Mouse (Mus musculus): ENCODE results near the gene Fgfr2.

The Fgfr2 gene

GRCm38 (mm10) chr7:130788950-130789349 lies 2334.2 kb downstream of the Fgfr2 start:
- DNase-seq (ENCODE audit: low read depth, low spot score), result peak; percentile 72

GRCm38 (mm10) chr7:130787537-130787936 lies 2335.6 kb downstream of the Fgfr2 start:
- DNase-seq (ENCODE audit: low read depth, low spot score), result no peak

- no peak for DNase-seq (ENCODE audit: low read depth, low spot score)
These were observed 2336.4 kb downstream of the Fgfr2 start for GRCm38 (mm10) chr7:130786708-130787107.

- DNase-seq (ENCODE audit: low read depth, low spot score), result no peak
These were observed 2337.1 kb downstream of the Fgfr2 start for GRCm38 (mm10) chr7:130785923-130786575.

GRCm38 (mm10) chr7:130782501-130783050 lies 2340.6 kb downstream of the Fgfr2 start:
- no peak for DNase-seq (ENCODE audit: low read depth, low spot score)

GRCm38 (mm10) chr7:130780866-130781419 lies 2342.2 kb downstream of the Fgfr2 start:
- DNase-seq (ENCODE audit: low read depth, low spot score), result no peak

- DNase-seq (ENCODE audit: low read depth, low spot score), result no peak
These were observed 2349.1 kb downstream of the Fgfr2 start, which contains the start of gene Btbd16 for GRCm38 (mm10) chr7:130773914-130774630. TSS of gene Btbd16 (plus strand) at chr7:130774069.

GRCm38 (mm10) chr7:130773171-130773830 lies 2349.8 kb downstream of the Fgfr2 start:
- DNase-seq (ENCODE audit: low read depth, low spot score), result peak; percentile 81

GRCm38 (mm10) chr7:130770707-130771106 lies 2352.4 kb downstream of the Fgfr2 start:
- peak; percentile 90 for DNase-seq (ENCODE audit: low read depth, low spot score)

GRCm38 (mm10) chr7:130768151-130768550 lies 2355.0 kb downstream of the Fgfr2 start:
- DNase-seq (ENCODE audit: low read depth, low spot score), result peak; percentile 43

GRCm38 (mm10) chr7:130766411-130767170 lies 2356.6 kb downstream of the Fgfr2 start:
- peak; percentile 74 for DNase-seq (ENCODE audit: low read depth, low spot score)

GRCm38 (mm10) chr7:130764160-130764559 lies 2359.0 kb downstream of the Fgfr2 start:
- no peak for DNase-seq (ENCODE audit: low read depth, low spot score)

- peak; percentile 86 for DNase-seq (ENCODE audit: low read depth, low spot score)
These were observed 2360.9 kb downstream of the Fgfr2 start for GRCm38 (mm10) chr7:130762071-130762897.

- peak; percentile 27 for DNase-seq (ENCODE audit: low read depth, low spot score)
These were observed 2365.8 kb downstream of the Fgfr2 start for GRCm38 (mm10) chr7:130757326-130757865.

GRCm38 (mm10) chr7:130756343-130756835 lies 2366.8 kb downstream of the Fgfr2 start:
- DNase-seq (ENCODE audit: low read depth, low spot score), result no peak

GRCm38 (mm10) chr7:130754790-130755189 lies 2368.4 kb downstream of the Fgfr2 start:
- no peak for DNase-seq (ENCODE audit: low read depth, low spot score)

- no peak for DNase-seq (ENCODE audit: low read depth, low spot score)
These were observed 2371.5 kb downstream of the Fgfr2 start for GRCm38 (mm10) chr7:130751678-130752077.

GRCm38 (mm10) chr7:130750752-130751490 lies 2372.2 kb downstream of the Fgfr2 start:
- peak; percentile 46 for DNase-seq (ENCODE audit: low read depth, low spot score)

GRCm38 (mm10) chr7:130749165-130749564 lies 2374.0 kb downstream of the Fgfr2 start:
- no peak for DNase-seq (ENCODE audit: low read depth, low spot score)

Measured in ZHBTc4 (cell line).